Mouse (Mus musculus): ENCODE measurements around the gene Tceanc2. TPM values are rescaled to one million over a fixed set of nuclear protein-coding genes. Genes with fewer than 3 reads are reported as not detected.

The Tceanc2 gene
- total and polyA plus RNA-seq, 2 experiments from 2014 or later = 1.6 to 13.0 TPM

GRCm38 (mm10) chr4:107134891-107135290 is 44.0 kb downstream of the Tceanc2 start:
- Histone ChIP-seq H3K27ac (ENCODE audit: low read depth) (no peak overlapping the region), H3K4me1 (ENCODE audit: control insufficient read depth, insufficient read depth) (no peaks in the 10 kb centered on the region), H3K36me3 (replicated peaks; ENCODE audit: control insufficient read depth, insufficient read depth, low read length) (peaks cover 15% of the 10 kb centered on the region), H3K9ac (replicated peaks; ENCODE audit: low read depth, low read length) (no peak overlapping the region), H3K9me3 (replicated peaks; ENCODE audit: control insufficient read depth, low read length) (no peaks in the 10 kb centered on the region), H3K4me2 (ENCODE audit: low read depth, low read length) (no peak overlapping the region), H3K4me3 (ENCODE audit: low read depth, low read length) (no peak overlapping the region), H3K27me3 (ENCODE audit: control insufficient read depth, insufficient read depth, low read length) (no peaks in the 10 kb centered on the region)
- ATAC-seq (ENCODE audit: insufficient read depth, low read depth) = no peak
- no peak for DNase-seq (ENCODE audit: low spot score)
- TF ChIP-seq CTCF (IDR thresholded peaks at IDR 0.05; ENCODE audit: low read depth) (no peak), EP300 (IDR thresholded peaks at IDR 0.05; ENCODE audit: low read depth) (no peak)
- WGBS = 85% methylated on average over 3 of the region's 3 CpGs

- WGBS = 19% methylated on average over 9 of the region's 9 CpGs
- Histone ChIP-seq H3K4me2 (ENCODE audit: low read depth, low read length) (no peak overlapping the region), H3K27ac (ENCODE audit: low read depth) (no peak overlapping the region), H3K9me3 (replicated peaks; ENCODE audit: control insufficient read depth, low read length) (no peaks in the 10 kb centered on the region), H3K9ac (replicated peaks; ENCODE audit: low read depth, low read length) (no peak overlapping the region), H3K27me3 (ENCODE audit: control insufficient read depth, insufficient read depth, low read length) (0 out of 2 replicates have a peak, but pooled peaks cover 6% of the 10 kb centered on the region), H3K4me3 (ENCODE audit: low read depth, low read length) (no peak overlapping the region), H3K4me1 (ENCODE audit: control insufficient read depth, insufficient read depth) (no peaks in the 10 kb centered on the region), H3K36me3 (replicated peaks; ENCODE audit: control insufficient read depth, insufficient read depth, low read length) (no peaks in the 10 kb centered on the region)
- DNase-seq (ENCODE audit: low spot score) (no peak), ATAC-seq (ENCODE audit: insufficient read depth, low read depth) (no peak)
- TF ChIP-seq EP300 (IDR thresholded peaks at IDR 0.05; ENCODE audit: low read depth) = no peak
- no peak for TF ChIP-seq CTCF (IDR thresholded peaks at IDR 0.05; ENCODE audit: low read depth)
Observed at GRCm38 (mm10) chr4:107130534-107130933, 48.4 kb downstream of the Tceanc2 start.

GRCm38 (mm10) chr4:107129373-107129772 is 49.5 kb downstream of the Tceanc2 start:
- no peak for DNase-seq (ENCODE audit: low spot score)
- Histone ChIP-seq H3K4me2 (ENCODE audit: low read depth, low read length) (no peak overlapping the region), H3K27ac (ENCODE audit: low read depth) (no peak overlapping the region), H3K4me3 (ENCODE audit: low read depth, low read length) (no peak overlapping the region), H3K9ac (replicated peaks; ENCODE audit: low read depth, low read length) (no peak overlapping the region), H3K9me3 (replicated peaks; ENCODE audit: control insufficient read depth, low read length) (no peaks in the 10 kb centered on the region), H3K36me3 (replicated peaks; ENCODE audit: control insufficient read depth, insufficient read depth, low read length) (no peaks in the 10 kb centered on the region), H3K4me1 (ENCODE audit: control insufficient read depth, insufficient read depth) (no peaks in the 10 kb centered on the region), H3K27me3 (ENCODE audit: control insufficient read depth, insufficient read depth, low read length) (0 out of 2 replicates have a peak, but pooled peaks cover 10% of the 10 kb centered on the region)
- ATAC-seq (ENCODE audit: insufficient read depth, low read depth) = no peak
- TF ChIP-seq EP300 (IDR thresholded peaks at IDR 0.05; ENCODE audit: low read depth) (no peak), CTCF (IDR thresholded peaks at IDR 0.05; ENCODE audit: low read depth) (no peak)
- WGBS = 66% methylated on average over 8 of the region's 8 CpGs

- no peaks in the 10 kb centered on the region for H3K36me3 ChIP-seq (replicated peaks; ENCODE audit: control insufficient read depth, insufficient read depth, low read length)
- no peak overlapping the region for H3K4me2 ChIP-seq (ENCODE audit: low read depth, low read length)
- no peak overlapping the region for H3K4me3 ChIP-seq (ENCODE audit: low read depth, low read length)
- H3K27me3 ChIP-seq (ENCODE audit: control insufficient read depth, insufficient read depth, low read length) = peaks cover 13% of the 10 kb centered on the region; the same call in 1 of the 2 replicates
- ATAC-seq (ENCODE audit: insufficient read depth, low read depth) (no peak), DNase-seq (ENCODE audit: low spot score) (no peak)
- 65% methylated on average over 13 of the region's 13 CpGs for WGBS
- H3K27ac ChIP-seq (ENCODE audit: low read depth) = no peak overlapping the region
- TF ChIP-seq CTCF (IDR thresholded peaks at IDR 0.05; ENCODE audit: low read depth) (no peak), EP300 (IDR thresholded peaks at IDR 0.05; ENCODE audit: low read depth) (no peak)
- H3K9me3 ChIP-seq (replicated peaks; ENCODE audit: control insufficient read depth, low read length) = no peaks in the 10 kb centered on the region
- no peaks in the 10 kb centered on the region for H3K4me1 ChIP-seq (ENCODE audit: control insufficient read depth, insufficient read depth)
- no peak overlapping the region for H3K9ac ChIP-seq (replicated peaks; ENCODE audit: low read depth, low read length)
Observed at GRCm38 (mm10) chr4:107127901-107128669, 50.8 kb downstream of the Tceanc2 start.

- ATAC-seq (ENCODE audit: insufficient read depth, low read depth) (no peak), DNase-seq (ENCODE audit: low spot score) (no peak)
- Histone ChIP-seq H3K4me1 (ENCODE audit: control insufficient read depth, insufficient read depth) (no peaks in the 10 kb centered on the region), H3K9ac (replicated peaks; ENCODE audit: low read depth, low read length) (no peak overlapping the region), H3K36me3 (replicated peaks; ENCODE audit: control insufficient read depth, insufficient read depth, low read length) (no peaks in the 10 kb centered on the region), H3K4me3 (ENCODE audit: low read depth, low read length) (no peak overlapping the region), H3K9me3 (replicated peaks; ENCODE audit: control insufficient read depth, low read length) (no peaks in the 10 kb centered on the region), H3K27ac (ENCODE audit: low read depth) (no peak overlapping the region), H3K27me3 (ENCODE audit: control insufficient read depth, insufficient read depth, low read length) (peaks cover 13% of the 10 kb centered on the region; the same call in 1 of the 2 replicates), H3K4me2 (ENCODE audit: low read depth, low read length) (no peak overlapping the region)
- no peak for TF ChIP-seq EP300 (IDR thresholded peaks at IDR 0.05; ENCODE audit: low read depth)
- no peak for TF ChIP-seq CTCF (IDR thresholded peaks at IDR 0.05; ENCODE audit: low read depth)
- 71% methylated on average over 13 of the region's 13 CpGs for WGBS
Observed at GRCm38 (mm10) chr4:107126891-107127524, 51.9 kb downstream of the Tceanc2 start.

Data from heart, postnatal 0 days (tissue).